Mouse (Mus musculus) urinary bladder, postnatal 10 days (tissue): ENCODE data around the gene Scg3.
"Not testable (repeated sequence)": the region's sequence is repeated elsewhere in the genome, so short reads cannot be mapped to it uniquely, and the experiment has no call there.

ENCODE experiments used
- DNase-seq: peaks from one replicate; pipeline ENCODE4 v3.0.0; 2022; ENCODE audit warnings: low spot score

Scg3 gene

GRCm38 (mm10) chr9:75625556-75626307, 58.1 kb downstream of the Scg3 start, which contains the start of gene Lysmd2:
Lysmd2 (plus strand) TSS chr9:75625741.
- no peak for DNase-seq

- no peak for DNase-seq
These were observed 58.8 kb downstream of the Scg3 start for GRCm38 (mm10) chr9:75624983-75625555.

- DNase-seq: no peak
These were observed 62.4 kb downstream of the Scg3 start for GRCm38 (mm10) chr9:75621428-75621827.

- not testable (repeated sequence) for DNase-seq
These were observed 64.1 kb downstream of the Scg3 start for GRCm38 (mm10) chr9:75619761-75620160.

GRCm38 (mm10) chr9:75618836-75619400, 64.9 kb downstream of the Scg3 start:
- DNase-seq: no peak

GRCm38 (mm10) chr9:75616560-75616959, 67.3 kb downstream of the Scg3 start:
- no peak for DNase-seq

- DNase-seq: no peak
These were observed 73.0 kb downstream of the Scg3 start, which contains the start of gene Tmod2 for GRCm38 (mm10) chr9:75610571-75611493. Tmod2 (minus strand) TSS chr9:75611325.

GRCm38 (mm10) chr9:75609965-75610364, 73.9 kb downstream of the Scg3 start:
- no peak for DNase-seq

GRCm38 (mm10) chr9:75609505-75609904, 74.4 kb downstream of the Scg3 start:
- no peak for DNase-seq

GRCm38 (mm10) chr9:75607496-75607895, 76.4 kb downstream of the Scg3 start:
- no peak for DNase-seq

- DNase-seq: no peak
These were observed 82.3 kb downstream of the Scg3 start for GRCm38 (mm10) chr9:75601510-75601909.

GRCm38 (mm10) chr9:75600166-75600934, 83.5 kb downstream of the Scg3 start:
- no peak for DNase-seq

- DNase-seq: no peak
These were observed 84.5 kb downstream of the Scg3 start for GRCm38 (mm10) chr9:75599191-75599841.

GRCm38 (mm10) chr9:75597596-75597995, 86.3 kb downstream of the Scg3 start:
- no peak for DNase-seq

- DNase-seq: no peak
These were observed 86.8 kb downstream of the Scg3 start for GRCm38 (mm10) chr9:75597036-75597435.

- DNase-seq: no peak
These were observed 90.4 kb downstream of the Scg3 start for GRCm38 (mm10) chr9:75593481-75593880.
